Mouse (Mus musculus): Measurements from ENCODE around the gene Dcun1d5. TPM values are rescaled to one million over a fixed set of nuclear protein-coding genes. Genes with fewer than 3 reads are reported as not detected.
"Not testable (repeated sequence)": the region's sequence is repeated elsewhere in the genome, so short reads cannot be mapped to it uniquely, and the experiment has no call there.

Dcun1d5 gene
- 10 to 100 TPM; 51.3 to 55.8 TPM for total RNA-seq (2021)
- long read RNA-seq, experiment 1, transcript Dcun1d5-202 (8 exons, 2,421 nt) = major isoform, 71 of 115 reads
- long read RNA-seq, experiment 1, partial matches to known transcripts = 35 of 115 reads
- long read RNA-seq, experiment 1, other reads (novel, unspliced or antisense) = 8 of 115 reads
- long read RNA-seq, experiment 2, transcript Dcun1d5-202 (8 exons, 2,421 nt) = major isoform, 93 of 130 reads
- long read RNA-seq, experiment 2, partial matches to known transcripts = 34 of 130 reads
- long read RNA-seq, experiment 2, other reads (novel, unspliced or antisense) = 2 of 130 reads

DNA sequence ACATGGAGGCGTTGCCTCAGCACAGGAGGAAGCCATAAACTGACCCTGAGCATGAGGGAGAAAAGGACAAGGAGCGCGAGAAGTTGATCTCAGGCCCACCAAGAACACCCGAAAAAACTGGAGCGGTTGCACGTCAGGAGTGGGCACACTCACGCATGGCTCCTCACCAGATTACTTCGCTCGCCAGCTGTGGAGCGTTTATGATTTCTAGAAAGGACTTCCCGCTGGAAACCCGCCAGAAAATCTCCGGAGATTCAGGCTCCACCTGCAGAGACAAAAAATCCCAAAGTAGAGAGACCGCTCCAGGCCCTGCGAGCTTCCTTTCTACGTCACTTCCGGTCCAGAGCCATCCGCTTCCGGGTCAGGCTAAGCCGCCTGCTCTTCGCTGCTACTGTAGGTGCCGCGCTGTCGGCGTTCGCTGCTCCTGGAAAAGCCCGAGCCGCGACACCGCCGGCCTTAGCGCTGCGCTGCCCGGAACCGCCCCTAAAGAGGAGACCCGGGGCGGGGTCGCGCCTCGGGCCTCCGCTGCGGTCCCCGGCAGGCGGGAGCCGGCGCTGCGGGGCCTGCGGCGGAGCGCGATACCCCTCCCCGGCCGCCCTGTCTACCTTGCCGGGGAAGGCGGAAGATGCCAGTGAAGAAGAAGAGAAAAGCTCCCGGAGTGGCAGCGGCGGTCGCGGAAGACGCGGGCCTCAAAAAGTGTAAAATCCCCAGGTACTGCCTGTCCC is at the start of gene Dcun1d5, which contains the start of gene Dync2h1:
Gene Dcun1d5 (plus strand): TSS at position 349 of the 725 bp plus-strand sequence.
Gene Dync2h1 (minus strand): TSS at position 275 of the 725 bp plus-strand sequence.
- peak; percentile 93 for DNase-seq
- intact Hi-C loops (cut with DNase I; ENCODE audit: low total_unique reads) = no loop called here

DNA sequence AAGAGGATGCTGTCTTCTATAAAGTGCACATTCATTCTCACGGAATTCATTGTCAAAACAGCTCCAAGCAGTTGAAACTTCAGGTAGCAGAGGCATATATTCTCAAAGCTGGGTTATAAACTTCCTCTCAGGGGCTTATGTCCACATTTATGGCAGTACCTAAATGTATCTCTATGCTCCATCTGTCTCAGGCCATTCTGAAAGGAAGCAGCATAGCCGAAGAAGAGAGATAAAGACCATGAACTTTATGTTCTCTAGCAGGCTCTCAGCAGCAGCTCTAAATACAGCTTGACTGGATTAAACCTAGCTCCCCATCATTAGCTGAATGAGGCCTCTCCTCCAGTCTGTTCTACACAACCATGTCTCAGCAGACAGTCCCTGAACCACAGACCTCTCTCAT is 29.9 kb upstream of the Dcun1d5 start:
- DNase-seq = no peak
- intact Hi-C loops (cut with DNase I; ENCODE audit: low total_unique reads) = no loop called here

DNA sequence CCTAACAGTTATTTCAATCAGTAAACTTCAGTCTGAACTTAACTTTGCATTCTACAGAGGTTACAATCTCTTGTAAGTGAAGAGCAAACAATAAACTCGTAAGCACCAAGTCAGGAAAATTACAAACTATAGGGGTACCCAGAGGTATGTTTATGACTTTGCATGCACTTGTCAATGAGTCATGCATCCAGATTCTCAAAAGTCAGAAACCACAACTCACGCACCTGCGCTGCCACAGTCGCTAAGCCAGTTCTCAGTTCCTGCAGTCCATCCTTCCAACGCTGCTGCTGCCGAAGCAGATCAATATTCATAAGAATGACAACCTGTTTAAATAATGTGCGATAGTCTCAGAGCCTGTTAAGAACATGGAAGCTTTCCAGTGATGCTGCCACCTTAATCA is 25.7 kb upstream of the Dcun1d5 start:
- DNase-seq = no peak
- intact Hi-C loops (cut with DNase I; ENCODE audit: low total_unique reads) = no loop called here

DNA sequence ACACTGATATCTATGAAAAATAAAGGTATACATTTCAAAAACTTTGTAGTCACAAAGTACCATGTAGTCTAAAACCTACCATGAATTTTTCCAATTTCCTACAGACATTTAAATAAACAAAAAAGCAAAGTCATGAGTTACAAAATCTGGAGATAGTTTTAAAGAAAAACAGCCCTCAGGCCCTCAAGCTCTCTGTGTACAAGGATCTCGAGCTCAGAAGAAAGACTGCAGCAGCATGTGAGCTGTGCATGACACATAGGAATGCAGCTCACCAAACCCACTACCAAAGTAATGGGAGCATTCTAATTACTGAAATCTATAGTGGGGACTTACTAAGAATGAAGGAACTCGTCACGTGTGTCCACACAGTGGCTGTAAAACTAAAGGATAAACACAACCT is 24.6 kb upstream of the Dcun1d5 start:
- intact Hi-C loops (cut with DNase I; ENCODE audit: low total_unique reads) = no loop called here
- DNase-seq = no peak

DNA sequence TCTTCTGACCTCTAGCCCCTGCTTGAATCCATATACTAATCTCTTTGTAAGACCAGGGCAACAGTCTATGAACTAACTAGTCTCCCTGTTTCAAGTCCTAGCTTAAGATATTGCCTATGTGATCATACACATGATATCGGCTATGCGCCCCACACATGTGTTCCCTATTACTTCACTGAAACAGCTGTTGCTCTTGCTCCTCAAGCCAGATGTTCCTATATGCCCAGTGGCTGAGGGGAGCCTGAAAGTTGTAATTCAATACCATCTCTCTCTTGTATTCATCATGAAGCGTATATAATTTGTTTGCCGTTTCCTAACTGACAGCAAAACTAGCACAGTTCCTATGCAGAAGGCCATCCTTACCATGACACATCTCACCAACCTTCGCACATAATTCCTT is 23.6 kb upstream of the Dcun1d5 start:
- intact Hi-C loops (cut with DNase I; ENCODE audit: low total_unique reads) = no loop called here
- no peak for DNase-seq

DNA sequence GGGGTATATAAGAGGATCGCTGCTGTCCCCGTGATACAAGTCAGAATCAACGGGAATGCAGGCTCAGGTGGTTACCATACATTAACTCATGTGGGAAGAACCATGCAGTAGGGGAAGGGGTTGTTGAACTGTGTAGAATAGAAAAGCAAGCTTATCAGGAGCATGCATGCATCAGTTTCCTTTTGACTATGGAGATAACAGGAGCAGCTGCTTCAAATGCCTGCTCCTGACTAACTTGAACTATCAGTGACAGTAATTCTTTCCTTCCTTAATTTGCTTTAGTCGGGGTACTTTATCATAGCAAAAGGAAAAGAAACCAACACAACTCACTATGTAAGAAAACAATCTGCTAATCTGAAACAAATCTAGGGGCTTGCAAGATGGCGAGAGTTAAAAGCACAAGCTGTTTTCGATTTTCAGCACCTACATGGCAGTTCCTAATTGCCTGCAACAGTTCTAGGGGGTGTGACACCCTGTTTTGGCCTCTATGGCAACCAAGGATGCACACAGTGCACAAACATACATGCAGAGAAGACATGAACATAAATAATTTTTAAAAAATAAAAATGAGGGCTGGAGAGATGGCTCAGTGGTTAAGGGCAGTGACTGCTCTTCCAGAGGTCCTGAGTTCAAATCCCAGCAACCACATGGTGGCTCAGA is 16.9 kb upstream of the Dcun1d5 start:
- DNase-seq = no peak
- intact Hi-C loops (cut with DNase I; ENCODE audit: low total_unique reads) = no loop called here

DNA sequence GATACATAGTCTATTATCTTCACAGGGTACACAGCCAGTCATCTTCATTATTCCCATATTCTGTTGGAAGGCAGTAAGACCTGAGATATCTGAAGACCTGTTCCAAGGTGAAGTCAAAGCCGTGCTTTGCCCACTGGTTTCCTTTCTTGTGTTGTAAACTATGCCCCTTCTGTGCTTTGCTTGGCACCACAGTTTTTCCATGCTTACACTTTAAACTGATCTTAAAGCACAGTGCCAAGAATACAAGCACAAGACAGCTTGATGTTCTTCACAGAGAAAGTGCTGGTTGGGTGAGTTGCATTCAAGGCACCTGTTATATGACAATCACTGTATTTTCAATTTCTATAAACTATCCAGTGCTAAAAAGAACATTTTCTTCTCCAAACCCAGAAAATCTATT is 10.6 kb upstream of the Dcun1d5 start:
- intact Hi-C loops (cut with DNase I; ENCODE audit: low total_unique reads) = no loop called here
- DNase-seq = no peak

DNA sequence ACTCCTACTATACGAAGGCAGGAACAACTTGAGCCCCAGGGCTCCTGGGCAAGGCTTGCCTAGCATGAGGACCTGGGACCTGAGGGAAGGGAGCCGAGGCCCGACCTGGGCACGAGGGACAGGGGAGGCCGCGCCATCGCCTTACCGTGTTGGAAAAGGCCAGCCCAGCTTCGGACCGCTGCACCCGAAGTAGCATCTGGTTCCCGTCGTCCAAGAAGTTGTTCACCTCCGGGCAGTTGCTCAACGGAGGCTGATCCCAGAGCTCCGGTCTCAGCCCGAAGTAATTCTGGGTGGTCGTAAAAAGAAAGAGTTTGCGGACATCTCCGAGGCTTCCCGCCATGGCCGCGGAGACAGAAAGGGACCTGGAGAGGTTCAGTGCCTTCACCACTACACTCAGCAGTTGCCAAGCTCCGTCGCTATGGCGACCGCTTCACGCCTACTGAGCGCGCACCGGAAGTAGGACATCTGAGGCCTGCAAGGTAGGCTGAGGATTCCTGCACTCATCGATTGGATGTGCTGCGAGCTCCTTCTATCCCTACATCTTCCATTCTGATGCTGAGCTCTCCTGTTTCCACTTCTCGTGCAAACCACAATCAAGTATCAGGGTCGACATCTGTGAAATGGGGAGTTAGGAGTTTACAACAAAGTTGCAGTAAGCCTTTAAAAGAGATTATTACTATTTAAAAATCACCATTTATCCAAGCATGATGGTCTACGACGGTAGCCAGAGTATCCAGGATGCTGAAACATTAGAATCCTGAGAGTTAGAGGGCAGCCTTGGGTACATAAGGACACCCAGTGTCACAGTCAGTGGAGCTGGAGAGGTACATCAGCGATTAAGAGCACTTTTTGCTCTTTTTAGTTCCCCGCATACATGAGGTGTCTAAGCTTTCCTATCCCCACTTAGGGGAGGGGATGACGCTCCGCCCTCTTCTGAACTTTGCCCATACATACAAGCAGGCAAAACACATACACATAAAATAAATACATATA is 7.4 kb upstream of the Dcun1d5 start:
- peak; percentile 85 for DNase-seq
- intact Hi-C loops (cut with DNase I; ENCODE audit: low total_unique reads) = no loop called here

DNA sequence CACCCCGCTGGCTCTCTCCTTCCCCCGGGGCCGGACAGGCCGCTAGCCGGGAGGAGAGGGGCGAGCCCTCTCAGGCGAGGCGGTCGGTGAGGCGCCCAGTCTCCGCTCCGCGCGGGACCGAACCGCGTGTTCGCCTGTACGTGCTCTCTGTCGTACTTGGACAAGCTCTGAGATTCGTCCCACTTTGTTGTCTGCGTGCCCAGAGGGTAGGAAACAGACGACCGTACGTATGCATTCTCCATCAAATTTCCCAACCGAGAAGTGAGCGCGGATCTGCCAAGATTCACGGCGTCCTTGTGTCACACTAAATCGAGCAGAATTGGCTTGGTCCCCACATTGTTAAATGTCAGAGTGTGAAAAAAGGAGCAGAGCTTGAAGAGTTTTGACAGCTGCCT is 574 bp downstream of the Dcun1d5 start:
- DNase-seq = peak; percentile 23
- intact Hi-C loops (cut with DNase I; ENCODE audit: low total_unique reads) = no loop called here

DNA sequence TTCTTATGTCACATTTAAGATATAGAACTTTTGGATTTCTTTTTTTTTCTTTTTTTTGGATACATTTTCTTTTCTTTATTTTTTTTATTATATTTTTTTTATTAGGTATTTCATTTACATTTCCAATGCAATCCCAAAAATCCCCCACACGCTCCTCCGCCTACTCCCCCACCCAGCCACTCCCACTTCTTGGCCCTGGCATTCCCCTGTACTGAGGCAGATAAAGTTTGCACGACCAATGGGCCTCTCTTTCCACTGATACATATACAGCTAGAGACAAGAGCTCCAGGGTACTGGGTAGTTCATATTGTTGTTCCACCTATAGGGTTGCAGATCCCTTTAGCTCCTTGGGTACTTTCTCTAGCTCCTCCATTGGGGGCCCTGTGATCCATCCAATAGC is 6.4 kb downstream of the Dcun1d5 start:
- DNase-seq; intact Hi-C loops (cut with DNase I; ENCODE audit: low total_unique reads): not testable (repeated sequence)

DNA sequence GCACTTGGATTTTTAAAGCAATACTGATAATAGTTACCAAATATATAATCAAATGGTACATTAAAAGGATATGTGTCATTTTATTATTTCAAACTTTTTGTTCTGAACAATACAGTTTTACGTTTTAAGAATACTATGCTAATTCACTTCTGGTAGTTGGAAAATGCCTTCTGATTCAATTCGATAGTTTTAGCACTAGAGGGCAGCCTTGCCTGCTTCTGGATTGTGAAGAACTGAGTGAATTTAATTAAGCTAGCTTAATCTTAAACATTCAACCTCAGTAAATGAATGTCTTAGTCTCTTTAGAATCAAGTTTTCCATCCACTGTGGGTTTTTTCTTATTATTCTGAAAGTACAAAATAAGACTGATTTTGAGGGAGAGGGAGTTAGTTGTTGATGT is 31.9 kb downstream of the Dcun1d5 start:
- intact Hi-C loops (cut with DNase I; ENCODE audit: low total_unique reads) = no loop called here
- no peak for DNase-seq

DNA sequence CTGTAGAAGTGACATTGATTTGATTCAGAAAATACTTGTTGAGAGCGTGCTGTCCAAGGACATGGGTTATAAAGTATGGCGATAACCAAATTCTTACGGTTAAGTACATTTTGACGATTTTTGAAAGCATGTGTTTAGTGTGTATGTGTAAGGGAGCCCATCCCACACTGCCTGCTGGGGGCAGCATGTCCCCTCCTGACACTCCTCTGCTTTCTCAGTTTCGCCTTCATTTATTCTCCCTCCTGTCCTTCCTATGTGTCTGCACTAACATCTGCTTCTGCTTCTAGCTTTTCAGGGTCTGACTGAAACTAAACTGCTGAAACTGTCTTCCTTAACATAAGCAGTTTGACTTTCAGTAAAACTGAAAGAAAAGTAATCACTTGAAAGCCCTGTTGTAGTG is 36.7 kb downstream of the Dcun1d5 start:
- intact Hi-C loops (cut with DNase I; ENCODE audit: low total_unique reads) = no loop called here
- DNase-seq = no peak

DNA sequence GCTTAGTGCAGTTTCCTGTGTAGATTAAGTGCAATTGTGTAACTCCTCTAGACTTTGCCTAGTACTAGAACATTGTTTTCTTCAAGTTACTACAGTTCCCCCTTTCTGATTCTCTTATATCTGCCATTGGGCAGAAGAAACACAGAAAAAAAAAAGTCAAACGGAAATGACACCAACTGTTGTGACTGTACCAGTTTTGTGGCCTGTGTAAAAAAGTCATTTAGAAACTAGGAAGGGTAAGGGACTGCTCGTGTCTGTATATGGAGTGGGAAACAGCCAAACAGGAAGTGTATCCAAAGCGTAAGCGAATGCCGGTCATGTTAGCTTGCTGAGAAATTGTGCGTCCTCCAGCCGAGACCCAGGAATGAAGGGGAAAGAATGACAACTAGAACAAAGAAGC is 37.1 kb downstream of the Dcun1d5 start:
- intact Hi-C loops (cut with DNase I; ENCODE audit: low total_unique reads) = no loop called here
- no peak for DNase-seq

DNA sequence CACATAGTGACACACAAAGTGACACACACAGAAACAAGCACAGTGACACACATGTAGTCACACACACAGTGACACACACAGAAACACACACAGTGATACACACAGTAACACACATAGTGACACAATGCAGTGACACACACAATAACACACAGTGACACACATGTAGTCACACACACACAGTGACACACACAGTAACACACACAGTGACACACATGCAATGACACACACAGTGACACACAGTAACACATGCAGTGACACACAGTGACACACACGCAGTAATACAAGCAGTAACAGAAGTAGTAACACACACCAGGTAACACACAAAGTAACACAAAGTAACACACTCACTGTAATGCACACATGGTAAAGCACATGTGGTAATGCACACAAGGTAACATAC is 54.3 kb downstream of the Dcun1d5 start:
- intact Hi-C loops (cut with DNase I; ENCODE audit: low total_unique reads) = no loop called here
- no peak for DNase-seq

DNA sequence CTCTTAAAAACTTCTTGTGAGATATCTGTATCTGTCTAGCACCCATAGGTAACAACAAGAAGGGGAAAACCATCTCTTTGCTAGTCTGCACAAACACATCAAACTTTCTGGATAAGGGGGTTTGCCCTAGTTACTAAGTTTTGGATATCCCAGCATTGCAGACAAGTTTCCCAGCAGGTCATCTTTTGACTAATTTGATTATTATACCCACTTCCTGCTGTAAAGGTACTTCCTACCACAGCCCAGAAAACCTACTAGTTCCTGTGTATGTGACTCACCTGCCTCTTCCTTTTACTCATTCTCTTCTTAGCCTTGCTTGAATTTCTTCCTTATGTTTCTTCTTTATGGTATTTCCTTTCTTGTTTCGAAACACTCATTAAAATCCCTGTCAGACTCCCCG is 55.6 kb downstream of the Dcun1d5 start:
- intact Hi-C loops (cut with DNase I; ENCODE audit: low total_unique reads) = no loop called here
- no peak for DNase-seq

DNA sequence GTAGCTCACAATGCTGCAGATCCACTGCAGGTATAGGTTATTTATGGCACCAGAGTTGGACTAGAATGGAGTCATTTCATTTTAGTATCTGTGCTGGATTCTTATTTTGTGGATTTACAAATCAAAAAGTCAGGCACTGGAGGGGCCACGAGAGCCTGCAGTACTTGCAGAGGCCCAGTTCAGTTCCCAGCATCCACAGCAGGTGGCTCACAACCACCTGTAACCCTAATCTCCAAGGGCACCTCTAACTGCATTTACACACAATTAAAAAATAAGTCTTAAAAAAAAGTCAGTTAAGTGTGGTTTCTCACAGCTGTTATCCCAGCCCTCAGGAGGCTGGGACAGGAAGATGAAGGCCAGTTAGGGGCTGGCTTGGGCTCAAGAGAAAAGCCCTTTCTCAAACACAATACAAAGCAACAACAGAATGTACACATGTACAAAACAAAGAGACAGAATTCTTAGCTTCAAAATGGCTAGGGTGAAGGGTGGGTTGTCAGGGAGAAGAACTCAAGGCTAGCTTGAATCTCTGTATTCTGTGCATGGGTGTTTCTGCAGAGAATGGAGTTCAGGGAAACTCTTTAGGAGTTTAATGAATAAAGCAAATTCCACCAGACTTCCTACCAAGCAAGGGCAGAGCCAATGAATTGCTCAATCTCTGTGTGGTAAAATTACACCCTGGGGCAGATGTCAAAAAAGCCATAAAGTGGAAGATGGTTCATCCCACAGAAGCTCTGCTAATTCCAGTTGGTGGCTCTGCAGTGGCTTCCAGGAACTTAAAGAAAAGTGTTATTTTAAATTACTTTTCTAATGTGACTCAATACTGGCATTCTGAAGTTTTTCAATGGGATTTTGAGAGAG is 68.7 kb downstream of the Dcun1d5 start:
- intact Hi-C loops (cut with DNase I; ENCODE audit: low total_unique reads) = no loop called here
- no peak for DNase-seq
